Mouse (Mus musculus) heart, embryonic 16.5 days (tissue): ENCODE results near the gene Gm3417. TPM values are rescaled to one million over a fixed set of nuclear protein-coding genes. Genes with fewer than 3 reads are reported as not detected.

Source experiments
- ATAC-seq: fragments of 200-750 bp; cut with Nextera tagmentation; replicated peaks from 2 replicates; pipeline ENCODE4 v1.8.0; 2017; ENCODE audit warnings: moderate number of reproducible peaks; ENCODE audit not compliant: insufficient read depth, low FRiP score; ENCODE audit errors: extremely low read depth
- H3K27ac ChIP-seq: fragments of 300-500 bp; sonication (generic); 2 replicates; pipeline ENCODE4 v1.5.1; 2014; ENCODE audit warnings: mild to moderate bottlenecking, low read length, control low read depth, moderate library complexity
- H3K27me3 ChIP-seq: fragments of 300-500 bp; sonication (generic); 2 replicates; pipeline ENCODE4 v1.6.1; 2014; ENCODE audit warnings: low read length, mixed read lengths; ENCODE audit not compliant: control insufficient read depth, insufficient read depth
- H3K36me3 ChIP-seq: fragments of 300-500 bp; sonication (generic); 2 replicates; pipeline ENCODE4 v1.6.1; 2014; ENCODE audit not compliant: control insufficient read depth, insufficient read depth
- H3K4me1 ChIP-seq: fragments of 300-500 bp; sonication (generic); 2 replicates; pipeline ENCODE4 v1.6.1; 2014; ENCODE audit warnings: low read length, mixed read lengths; ENCODE audit not compliant: control insufficient read depth, insufficient read depth
- H3K4me2 ChIP-seq: fragments of 300-500 bp; sonication (generic); 2 replicates; pipeline ENCODE4 v1.6.1; 2014; ENCODE audit warnings: low read depth, mild to moderate bottlenecking, control low read depth, low read length
- H3K4me3 ChIP-seq: fragments of 300-500 bp; sonication (generic); 2 replicates; pipeline ENCODE4 v1.5.1; 2014; ENCODE audit warnings: mild to moderate bottlenecking, control low read depth, low read length
- H3K9ac ChIP-seq: fragments of 300-500 bp; sonication (generic); 2 replicates; pipeline ENCODE4 v1.6.1; 2014; ENCODE audit warnings: low read length, control low read depth
- H3K9me3 ChIP-seq: fragments of 300-500 bp; sonication (generic); replicated peaks from 2 replicates; pipeline ENCODE4 v1.6.1; 2016; ENCODE audit warnings: low read length; ENCODE audit not compliant: control insufficient read depth
- WGBS: fragments of 180-500 bp; shearing (Covaris S2); extraction: QIAGEN DNeasy Blood & Tissue Kit; methylation state at CpG from one replicate; pipeline ENCODE4 v1.1.7; 2014; 5-methylcytosine and 5-hydroxymethylcytosine counted together
- polyA plus RNA-seq: library from polyadenylated mRNA; unstranded; fragments of >200 nt; fragmentation: Nextera tagmentation; extraction: Ambion mirVana; gene quantifications from 2 replicates; pipeline ENCODE4 v1.2.1, GENCODE M21; 2015

Gm3417 gene
- polyA plus RNA-seq, 1 experiment from 2014 or later = 2.1 TPM

DNA sequence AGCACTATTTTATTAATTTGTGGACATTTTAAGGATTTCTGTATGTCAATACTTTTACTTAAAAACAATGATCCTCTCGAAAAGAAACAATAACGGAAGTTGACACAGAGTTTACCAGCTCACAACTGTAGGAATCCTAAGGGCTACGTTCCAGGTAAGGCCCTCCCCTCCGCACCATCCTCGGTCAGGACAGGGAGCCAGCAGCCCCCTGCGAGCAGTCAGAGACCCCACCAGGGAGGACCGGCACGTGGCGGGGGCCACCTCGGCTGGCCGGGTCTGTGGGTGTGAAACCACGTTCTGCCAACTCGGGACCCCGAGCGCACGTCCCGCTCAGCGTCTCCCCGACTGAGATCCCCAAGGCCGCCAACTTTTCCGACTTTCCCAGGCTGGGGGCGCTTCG, 18.1 kb downstream of the Gm3417 start:
- 0% methylated on average over 19 of the region's 23 CpGs for WGBS

DNA sequence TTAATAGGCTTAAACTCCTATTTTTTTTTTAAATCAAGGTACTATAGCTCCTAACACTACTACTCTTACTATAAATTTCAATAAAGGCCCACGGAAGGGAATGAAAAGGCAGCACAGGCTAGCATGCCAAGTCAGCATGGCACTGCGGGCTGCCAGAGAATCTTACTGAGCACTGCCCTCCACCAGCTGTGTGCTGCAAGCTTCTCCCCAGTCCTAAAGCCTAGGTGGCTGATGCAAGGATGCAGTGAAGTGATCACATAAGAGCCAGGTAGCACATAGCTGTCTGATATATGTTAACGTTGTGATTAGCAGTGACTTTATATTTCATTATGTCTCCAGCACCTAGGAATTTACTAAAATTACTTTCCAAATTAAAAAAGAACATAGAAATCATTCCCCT, 18.6 kb downstream of the Gm3417 start:
- Histone ChIP-seq H3K4me1 (peaks cover 8% of the 10 kb centered on the region), H3K4me2 (peak overlapping the region; percentile 66), H3K9me3 (no peaks in the 10 kb centered on the region), H3K4me3 (peak overlapping the region; percentile 36), H3K27me3 (no peaks in the 10 kb centered on the region), H3K9ac (peak overlapping the region; percentile 66), H3K36me3 (peaks cover 4% of the 10 kb centered on the region; the same call in 1 of the 2 replicates), H3K27ac (no peak overlapping the region)
- ATAC-seq = no peak
- 28% methylated on average over 3 of the region's 3 CpGs for WGBS

More for the DNA sequence above, 18.1 kb downstream of the Gm3417 start:
- Histone ChIP-seq H3K9me3 (no peaks in the 10 kb centered on the region), H3K9ac (peak overlapping the region; percentile 86), H3K27ac (peak overlapping the region; percentile 80; the same call in 1 of the 2 replicates), H3K4me1 (peaks cover 8% of the 10 kb centered on the region), H3K27me3 (no peaks in the 10 kb centered on the region), H3K4me3 (peak overlapping the region; percentile 84), H3K36me3 (peaks cover 4% of the 10 kb centered on the region; the same call in 1 of the 2 replicates), H3K4me2 (peak overlapping the region; percentile 96)
- peak; percentile 23 for ATAC-seq

DNA sequence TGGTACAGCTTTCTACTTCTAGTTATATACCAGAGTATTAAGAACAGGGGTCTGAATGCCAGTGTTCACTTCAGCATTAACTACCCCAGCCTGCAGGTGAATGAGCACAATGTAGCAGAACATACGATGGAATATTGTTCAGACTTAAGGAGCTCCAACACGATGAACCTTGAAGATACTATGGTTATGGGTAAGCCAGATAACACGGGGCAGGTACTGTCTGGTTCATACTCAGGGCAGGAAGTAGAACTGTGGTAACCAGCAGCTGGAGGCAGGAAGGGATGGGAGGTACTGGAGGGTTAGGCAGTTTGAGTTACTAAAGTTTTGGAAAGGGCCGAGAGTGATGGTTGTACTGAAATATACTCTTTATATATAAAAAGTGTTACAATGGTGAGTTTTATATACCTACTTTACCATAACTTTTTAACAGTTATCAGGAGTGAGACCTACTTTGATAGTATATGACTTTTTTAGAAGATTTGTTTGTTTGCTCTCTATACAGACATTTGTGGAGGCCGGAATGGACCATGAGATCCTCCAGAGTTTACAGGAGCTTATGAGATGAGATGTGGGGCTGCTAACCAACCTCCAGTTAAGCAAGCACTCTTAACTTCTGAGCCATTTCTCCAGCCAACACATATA, 19.8 kb downstream of the Gm3417 start:
- peaks cover 8% of the 10 kb centered on the region for H3K4me1 ChIP-seq
- no peak overlapping the region for H3K27ac ChIP-seq
- no peaks in the 10 kb centered on the region for H3K27me3 ChIP-seq
- no peak overlapping the region for H3K9ac ChIP-seq
- H3K4me2 ChIP-seq = no peak overlapping the region
- no peak overlapping the region for H3K4me3 ChIP-seq
- H3K9me3 ChIP-seq = no peaks in the 10 kb centered on the region
- WGBS = 82% methylated on average over 5 of the region's 5 CpGs
- peaks cover 10% of the 10 kb centered on the region; the same call in 1 of the 2 replicates for H3K36me3 ChIP-seq
- no peak for ATAC-seq

DNA sequence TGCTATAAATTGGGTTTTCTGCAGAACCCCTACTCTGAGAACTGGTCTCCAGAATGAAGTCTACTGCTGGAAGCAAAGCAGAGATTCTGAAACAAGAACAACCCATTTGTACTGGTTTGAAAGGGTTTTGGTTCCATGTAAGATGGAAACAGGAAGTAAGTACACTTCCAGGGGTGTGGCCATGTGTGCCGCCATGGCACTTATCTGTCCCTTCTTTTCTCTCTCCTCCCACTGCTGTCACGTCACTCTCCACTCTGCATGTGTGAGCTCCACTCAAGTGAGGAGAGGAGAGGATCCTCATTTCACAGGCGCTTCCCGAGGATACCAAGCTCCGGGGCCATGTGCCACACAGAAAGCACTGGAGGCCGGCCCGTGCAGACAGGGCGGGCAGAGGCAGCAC, 25.1 kb downstream of the Gm3417 start:
- no peak overlapping the region for H3K4me2 ChIP-seq
- H3K9me3 ChIP-seq = no peaks in the 10 kb centered on the region
- H3K9ac ChIP-seq = no peak overlapping the region
- no peak for ATAC-seq
- no peak overlapping the region for H3K4me3 ChIP-seq
- WGBS = 79% methylated on average over 8 of the region's 8 CpGs
- H3K4me1 ChIP-seq = no peaks in the 10 kb centered on the region
- H3K36me3 ChIP-seq = peaks cover 38% of the 10 kb centered on the region
- H3K27me3 ChIP-seq = no peaks in the 10 kb centered on the region
- no peak overlapping the region for H3K27ac ChIP-seq

GRCm38 (mm10) chr17:14949161-14949827, 29.3 kb downstream of the Gm3417 start:
- Histone ChIP-seq H3K27ac (no peak overlapping the region), H3K4me2 (no peak overlapping the region), H3K9ac (no peak overlapping the region), H3K27me3 (no peaks in the 10 kb centered on the region), H3K4me1 (peaks cover 9% of the 10 kb centered on the region), H3K9me3 (no peaks in the 10 kb centered on the region), H3K4me3 (no peak overlapping the region), H3K36me3 (peaks cover 40% of the 10 kb centered on the region)
- no peak for ATAC-seq
- WGBS = 88% methylated on average over 7 of the region's 7 CpGs

DNA sequence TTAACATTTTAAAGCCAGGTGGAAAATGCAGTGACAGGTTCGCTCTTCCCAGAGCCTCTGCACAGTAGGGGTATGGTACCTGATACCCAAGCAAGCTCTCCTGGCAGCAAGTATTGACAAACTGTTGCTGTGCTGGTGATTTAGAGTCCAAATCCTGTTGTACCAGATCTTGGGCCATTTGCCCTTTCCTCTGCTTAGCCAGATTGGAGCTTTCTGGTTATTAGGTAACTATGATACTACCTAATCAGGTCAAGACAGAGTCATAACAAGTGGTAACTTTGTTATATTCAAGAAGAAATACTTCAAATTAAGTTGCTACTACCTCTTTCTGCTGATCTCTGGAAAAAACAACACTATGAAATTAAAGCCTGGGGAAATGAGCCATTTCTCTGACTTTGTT, 34.0 kb downstream of the Gm3417 start:
- H3K27ac ChIP-seq = no peak overlapping the region
- H3K4me2 ChIP-seq = peak overlapping the region; percentile 26; the same call in 1 of the 2 replicates
- no peaks in the 10 kb centered on the region for H3K27me3 ChIP-seq
- H3K4me3 ChIP-seq = no peak overlapping the region
- no peak for ATAC-seq
- H3K9ac ChIP-seq = no peak overlapping the region
- peaks cover 19% of the 10 kb centered on the region for H3K4me1 ChIP-seq
- WGBS = 93% methylated on average over 1 of the region's 1 CpGs
- no peaks in the 10 kb centered on the region for H3K9me3 ChIP-seq
- H3K36me3 ChIP-seq = peaks cover 9% of the 10 kb centered on the region

- 13% methylated on average over 16 of the region's 16 CpGs for WGBS
- no peaks in the 10 kb centered on the region for H3K27me3 ChIP-seq
- ATAC-seq = no peak
Observed at GRCm38 (mm10) chr17:14943729-14944059, 34.9 kb downstream of the Gm3417 start.

GRCm38 (mm10) chr17:14943009-14943728, 35.4 kb downstream of the Gm3417 start, which contains the start of the genes Wdr27 and 1600012H06Rik:
Gene Wdr27, minus strand, starts transcription at chr17:14943158.
Gene 1600012H06Rik, plus strand, starts transcription at chr17:14943184.
- 0% methylated on average over 54 of the region's 54 CpGs for WGBS
- peak; percentile 98 for ATAC-seq
- Histone ChIP-seq H3K9me3 (no peaks in the 10 kb centered on the region), H3K36me3 (peaks cover under 1% of the 10 kb centered on the region; the same call in 1 of the 2 replicates), H3K9ac (peak within 1 kb of the TSS; percentile 92), H3K27ac (peak within 1 kb of the TSS; percentile 81), H3K4me3 (peak within 1 kb of the TSS; percentile 95), H3K4me1 (peaks cover 19% of the 10 kb centered on the region), H3K4me2 (peak within 1 kb of the TSS; percentile 86), H3K27me3 (no peaks in the 10 kb centered on the region)

More at GRCm38 (mm10) chr17:14943729-14944059, 34.9 kb downstream of the Gm3417 start:
- peak overlapping the region; percentile 86 for H3K4me2 ChIP-seq
- peaks cover 19% of the 10 kb centered on the region for H3K4me1 ChIP-seq
- H3K36me3 ChIP-seq = peaks cover 4% of the 10 kb centered on the region; the same call in 1 of the 2 replicates
- H3K9me3 ChIP-seq = no peaks in the 10 kb centered on the region
- peak overlapping the region; percentile 92 for H3K9ac ChIP-seq
- peak overlapping the region; percentile 95 for H3K4me3 ChIP-seq
- H3K27ac ChIP-seq = no peak overlapping the region; the same call in 1 of the 2 replicates
